14 mouse cellular contexts compared by ENCODE assay signal in the genomic region with DNA sequence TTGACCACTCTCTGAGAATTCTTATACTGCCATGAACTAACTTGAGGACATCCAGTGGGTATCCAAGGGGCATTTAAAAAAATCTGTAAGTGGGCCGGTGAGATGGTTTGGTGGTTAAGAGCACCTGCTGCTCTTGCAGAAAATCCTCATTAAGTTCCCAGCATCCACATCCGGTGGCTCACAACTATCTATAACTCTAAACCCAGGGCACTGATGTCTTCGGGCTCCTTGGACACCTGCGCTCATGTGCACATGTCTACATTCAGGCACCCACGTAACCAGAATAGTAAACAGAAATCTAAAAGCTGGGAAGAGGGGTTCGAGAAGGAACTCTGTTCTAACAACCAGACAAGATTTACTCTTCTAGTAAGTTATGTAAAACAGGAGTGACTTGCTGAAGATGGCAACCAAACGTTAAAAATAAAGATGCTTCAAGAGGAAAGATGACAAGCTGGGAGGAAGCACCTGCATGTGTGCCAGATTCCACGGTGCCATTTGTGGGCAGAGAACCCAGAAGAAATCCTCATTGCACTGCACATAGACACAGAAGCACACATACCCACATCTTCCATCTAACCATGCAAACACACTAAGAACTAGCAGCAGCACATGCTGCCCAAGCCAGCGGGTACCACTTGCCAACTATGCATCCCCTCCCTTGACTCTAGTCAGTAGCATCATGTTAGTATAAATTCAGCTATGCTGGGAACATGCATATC.
DNase-seq lines count a peak whose midpoint lies in the region; ATAC-seq lines count a peak whose summit lies in the region.
"Had no signal": no experiment of that assay in that cellular context is flagged by ENCODE, and none has a peak within 500 bp of the region (broad histone marks: within the 10 kb centered on the region; RNA-seq: fewer than 3 reads in every experiment).

No protein-coding gene starts in this region.

- H3K9me3 ChIP-seq in kidney, embryonic 14.5 days (ENCODE audit: control insufficient read depth, low read length), result no peaks in the 10 kb centered on the region
- H3K9me3 ChIP-seq: kidney, embryonic 15.5 days; lung, embryonic 15.5 days had no signal

- H3K36me3 ChIP-seq in kidney, embryonic 14.5 days (ENCODE audit: control insufficient read depth, insufficient read depth, low read length), result no peaks in the 10 kb centered on the region; the same call in 1 of the 2 replicates
- H3K36me3 ChIP-seq: lung, embryonic 15.5 days had no signal

- H3K4me1 ChIP-seq in kidney, embryonic 14.5 days (ENCODE audit: control insufficient read depth, insufficient read depth, low read length), result peaks cover 25% of the 10 kb centered on the region
- peaks cover 49% of the 10 kb centered on the region for H3K4me1 ChIP-seq in brown adipose tissue, adult 24 weeks (ENCODE audit: control insufficient read depth, insufficient read depth, insufficient read length, low read length)

- DNase-seq in frontal cortex, postnatal 10 days (ENCODE audit: low spot score in 2 of 2), result no peak
- DNase-seq in kidney, adult 11 months, result no peak
- peak; percentile 12 for DNase-seq in right cerebral cortex, postnatal 4 days
- no peak for DNase-seq in gastrocnemius, postnatal 10 days
- DNase-seq in ovary, postnatal 10 days (ENCODE audit: low spot score), result no peak
- DNase-seq: cerebellum, adult 9-11 months had no signal

- no peak overlapping the region for H3K4me2 ChIP-seq in kidney, embryonic 14.5 days (replicated peaks; ENCODE audit: low read depth, low read length)
- H3K4me2 ChIP-seq: hindbrain, embryonic 14.5 days; kidney, embryonic 15.5 days; lung, embryonic 15.5 days; midbrain, embryonic 11.5 days had no signal

- 0 out of 2 replicates have a peak overlapping the region, but pooled peaks have one; percentile 30 for H3K27ac ChIP-seq in kidney, embryonic 14.5 days (ENCODE audit: low read depth, low read length)
- H3K27ac ChIP-seq in brown adipose tissue, adult 24 weeks (replicated peaks; ENCODE audit: low read depth, low read length), result peak overlapping the region; percentile 73
- H3K27ac ChIP-seq: hindbrain, embryonic 14.5 days had no signal

- 88% methylated on average over 9 of the region's 9 CpGs for WGBS in kidney, embryonic 14.5 days

- no peak overlapping the region for H3K9ac ChIP-seq in kidney, embryonic 14.5 days (ENCODE audit: low read depth, low read length)
- H3K9ac ChIP-seq: hindbrain, embryonic 14.5 days; kidney, embryonic 15.5 days; lung, embryonic 15.5 days had no signal

- ATAC-seq in frontal cortex, adult (ENCODE audit: low TSS enrichment), result peak; percentile 92
- ATAC-seq in kidney, embryonic 14.5 days (ENCODE audit: low FRiP score, low TSS enrichment), result no peak
- ATAC-seq: forebrain, embryonic 16.5 days had no signal

- no peaks in the 10 kb centered on the region for H3K27me3 ChIP-seq in kidney, embryonic 14.5 days (ENCODE audit: control insufficient read depth, insufficient read depth, low read length)
- H3K27me3 ChIP-seq: kidney, embryonic 15.5 days; lung, embryonic 15.5 days had no signal

- no peak overlapping the region for H3K4me3 ChIP-seq in kidney, embryonic 14.5 days (ENCODE audit: low read length)
- no peak overlapping the region for H3K4me3 ChIP-seq in brown adipose tissue, adult 24 weeks (ENCODE audit: insufficient read depth, low read depth, low read length)
- H3K4me3 ChIP-seq: kidney, embryonic 15.5 days; lung, embryonic 15.5 days had no signal
